Mouse (Mus musculus) adrenal gland, adult 18-20 months (tissue): ENCODE measurements at regions not wholly inside any gene's neighbourhood (a gene's known extent, or its start where the extent isn't known, plus 50 kb on each side); places are given as distances from the start of the nearest gene placed in this dataset.

Experiments
- DNase-seq, 2 experiments: peaks; one replicate each; pipeline ENCODE4 v3.0.0; 2021 to 2022; ENCODE audit warnings: low spot score in 2 of 2

DNA sequence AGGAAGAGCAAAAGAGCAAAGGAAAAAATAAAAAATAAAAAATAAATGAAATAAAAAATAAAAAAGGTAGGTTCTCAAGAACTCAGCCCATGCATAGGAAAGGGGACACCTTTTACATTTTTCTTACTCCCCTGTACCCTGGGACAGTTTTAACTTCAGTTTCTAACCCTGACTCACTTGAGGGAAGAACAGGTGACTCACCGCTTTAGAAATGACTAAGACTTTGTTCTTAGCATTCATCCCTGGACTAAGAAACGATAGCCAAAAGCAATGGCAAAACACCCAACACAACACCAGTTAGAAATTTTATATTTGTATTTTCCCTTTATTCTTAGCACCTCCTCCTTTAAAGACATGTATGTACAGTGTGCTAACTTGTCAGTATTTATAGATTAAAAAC, 161.5 kb upstream of the Samsn1 start:
- DNase-seq: no peak

DNA sequence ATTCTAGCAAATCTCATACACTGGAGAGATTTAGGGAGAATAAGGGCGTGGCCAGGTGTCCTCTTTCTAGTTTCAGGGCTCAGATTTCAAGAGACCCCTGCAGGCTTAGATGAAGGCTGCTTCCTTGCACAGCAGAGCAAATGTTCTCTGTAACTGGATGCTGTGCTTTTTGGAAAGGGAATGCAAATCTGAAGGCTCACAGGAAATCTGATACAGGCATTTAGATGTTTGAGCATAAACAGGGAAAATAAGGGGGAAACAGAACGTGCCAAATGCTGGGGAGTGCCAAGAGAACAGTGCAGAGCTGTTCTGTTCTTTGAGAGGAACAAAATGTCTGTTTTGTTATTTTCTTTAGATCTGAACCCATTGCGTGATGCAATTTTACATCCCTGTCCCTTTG, 161.0 kb upstream of the Samsn1 start:
- no peak for DNase-seq

DNA sequence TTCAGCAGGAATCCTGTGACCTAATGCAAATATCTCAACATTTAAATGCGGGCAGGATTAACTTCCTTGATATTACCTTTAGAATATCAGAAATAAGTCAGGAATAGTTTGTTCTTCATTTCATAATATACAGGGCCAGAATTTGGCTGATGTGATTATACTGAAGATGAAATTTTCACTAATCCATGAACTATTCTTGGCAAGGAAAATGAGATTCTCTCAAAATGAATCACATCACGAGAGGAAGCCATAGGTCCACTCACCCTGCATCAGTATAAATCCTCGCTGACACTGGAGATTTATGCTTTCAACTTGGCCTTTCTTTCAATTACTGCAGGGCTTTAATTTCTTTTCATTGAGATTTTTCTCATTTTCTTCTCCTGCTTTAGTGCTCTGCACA, 159.5 kb upstream of the Samsn1 start:
- no peak for DNase-seq

DNA sequence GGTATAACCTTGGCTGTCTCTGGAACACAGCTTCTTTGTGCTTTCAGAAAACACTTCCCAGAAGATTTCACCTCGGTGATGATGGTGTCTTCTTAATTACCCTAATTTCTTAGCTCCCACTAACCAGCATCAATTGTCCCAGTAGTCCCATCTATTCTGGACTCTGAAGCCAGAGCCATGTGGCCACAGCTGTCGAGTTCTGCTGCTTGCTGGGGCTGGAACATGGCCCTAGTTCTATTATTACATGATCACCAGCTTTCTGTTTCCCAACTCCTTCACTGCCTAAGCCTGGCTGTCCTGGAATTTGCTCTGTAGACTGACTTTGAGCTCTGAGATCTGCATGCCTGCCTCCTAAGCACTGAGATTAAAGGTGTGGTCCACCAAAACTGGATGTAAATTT, 145.6 kb upstream of the Samsn1 start:
- no peak for DNase-seq

DNA sequence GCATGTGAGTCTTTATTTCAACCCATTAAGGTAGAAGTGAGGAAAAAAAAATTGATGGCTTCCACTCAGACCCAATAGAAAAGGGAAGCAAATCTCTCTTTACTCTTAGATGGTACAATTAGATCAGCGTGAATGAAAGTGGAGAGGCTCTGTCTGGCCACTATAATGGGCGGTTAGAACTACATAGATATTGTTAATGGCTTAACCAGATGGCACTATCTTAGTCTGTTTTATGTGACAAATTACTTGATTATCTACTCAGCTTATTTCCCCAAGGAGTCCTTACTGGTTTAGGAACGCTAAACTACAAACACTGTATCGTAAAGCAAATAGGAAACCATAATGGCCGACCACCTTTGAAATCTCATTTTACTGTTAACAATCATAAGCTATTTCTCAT, 138.8 kb upstream of the Samsn1 start:
- no peak for DNase-seq

DNA sequence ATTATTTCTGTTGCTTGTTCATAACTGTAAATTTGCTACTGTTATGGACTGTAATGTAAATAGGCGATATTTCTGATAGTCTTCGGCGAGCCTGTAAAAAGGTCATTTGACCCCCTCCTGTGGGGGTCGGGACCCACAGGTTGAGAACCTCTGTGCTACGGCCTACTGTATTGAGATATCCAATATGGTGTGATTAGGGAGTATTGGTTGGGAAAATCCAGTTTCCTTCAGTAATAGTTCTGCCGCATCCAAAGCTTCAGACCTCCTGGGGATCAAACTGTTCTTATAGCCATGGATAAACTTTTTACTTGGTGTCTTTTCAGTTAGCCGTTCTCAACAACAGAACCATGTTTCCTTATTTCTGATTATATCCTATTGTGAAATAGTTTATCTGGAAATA, 136.5 kb upstream of the Samsn1 start:
- no peak for DNase-seq

DNA sequence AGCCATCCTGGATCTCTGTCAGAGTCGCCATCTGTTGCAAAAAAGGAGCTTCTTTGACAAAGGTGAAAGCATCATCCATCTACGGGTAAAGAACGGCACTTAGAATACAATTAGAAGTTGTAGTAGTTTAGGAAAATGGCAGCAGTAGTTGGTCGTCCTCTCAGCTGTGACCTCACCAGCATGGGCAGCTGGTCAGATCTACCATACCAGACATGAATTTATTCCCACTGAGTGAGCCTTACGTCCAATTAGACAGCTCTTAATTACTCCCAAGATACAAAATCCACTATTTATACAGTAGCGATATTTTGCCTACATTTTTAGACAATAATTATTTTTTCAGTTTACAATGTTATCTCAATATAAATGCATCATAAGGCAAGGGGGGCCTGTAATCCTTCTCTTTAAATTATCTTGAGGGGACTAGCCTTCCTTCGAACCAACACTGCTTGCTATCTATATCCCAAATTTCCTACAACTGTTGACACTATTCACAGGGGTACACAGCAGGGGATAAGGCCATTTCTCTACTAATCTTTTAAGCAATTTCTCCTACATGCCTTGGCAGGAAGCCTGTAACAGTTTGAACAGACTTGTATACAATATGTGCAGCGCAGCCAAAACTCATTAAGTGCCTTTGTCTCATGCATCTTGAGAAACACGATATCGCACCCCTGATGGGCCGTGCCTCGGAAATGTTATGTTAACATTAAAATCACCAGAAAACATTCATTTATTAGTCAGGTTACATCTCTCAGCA, 131.9 kb upstream of the Samsn1 start:
- DNase-seq: no peak

DNA sequence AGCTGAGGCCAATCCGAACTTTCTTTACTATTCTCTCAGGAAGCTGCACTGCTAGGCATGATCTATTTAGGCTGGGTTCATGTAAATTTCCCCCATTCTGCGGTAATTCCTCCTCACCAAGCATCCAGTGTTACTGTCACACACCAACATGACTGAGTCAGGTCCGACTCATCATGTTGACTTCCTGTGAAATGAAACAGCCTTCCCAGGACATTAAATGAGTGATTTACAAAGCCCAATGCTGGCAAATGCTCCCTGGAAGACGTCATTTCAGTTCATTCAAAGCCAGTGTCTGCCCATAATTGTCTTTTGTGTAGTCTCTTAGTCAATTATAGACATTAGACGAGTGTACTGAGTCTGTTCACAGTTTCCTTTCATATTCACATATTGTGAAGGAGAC, 127.5 kb upstream of the Samsn1 start:
- no peak for DNase-seq

DNA sequence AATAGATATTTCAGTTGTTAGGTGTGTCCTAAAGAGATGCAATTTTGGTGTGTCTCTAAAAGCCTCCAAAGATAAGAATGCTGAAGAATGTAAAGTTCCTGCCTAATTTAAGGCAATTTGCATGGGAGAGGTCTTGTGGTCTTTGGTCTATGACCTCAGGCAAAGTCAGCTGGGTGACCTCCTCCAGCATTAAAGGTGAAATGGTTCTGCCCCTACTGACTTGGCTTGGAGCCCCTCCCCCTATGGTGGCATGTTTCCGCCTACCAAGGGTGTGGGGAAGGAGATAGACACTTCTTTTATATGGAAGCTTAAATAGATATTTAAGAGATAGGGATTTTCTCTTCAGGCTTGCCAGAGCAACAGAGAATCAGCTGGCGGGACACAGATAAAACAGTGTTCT, 111.8 kb upstream of the Samsn1 start:
- no peak for DNase-seq

DNA sequence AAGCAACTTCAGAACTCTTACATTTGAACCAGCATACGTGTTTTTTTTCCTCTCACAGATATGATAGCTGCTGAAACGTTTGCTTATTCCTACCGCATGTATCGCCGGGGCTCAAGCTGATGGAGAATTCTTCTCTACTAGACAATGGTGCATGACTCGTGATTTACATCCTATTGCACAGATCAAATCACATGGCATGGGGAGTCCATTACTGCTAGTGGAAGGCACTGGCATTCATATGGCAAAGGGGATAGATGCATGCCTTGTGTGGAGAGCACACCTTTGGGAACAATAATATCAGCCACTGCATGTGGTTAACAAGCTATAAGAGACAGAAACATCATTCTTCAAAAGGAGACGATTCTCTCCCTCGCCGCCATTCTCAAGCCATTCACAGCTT, 108.4 kb upstream of the Samsn1 start:
- no peak for DNase-seq

DNA sequence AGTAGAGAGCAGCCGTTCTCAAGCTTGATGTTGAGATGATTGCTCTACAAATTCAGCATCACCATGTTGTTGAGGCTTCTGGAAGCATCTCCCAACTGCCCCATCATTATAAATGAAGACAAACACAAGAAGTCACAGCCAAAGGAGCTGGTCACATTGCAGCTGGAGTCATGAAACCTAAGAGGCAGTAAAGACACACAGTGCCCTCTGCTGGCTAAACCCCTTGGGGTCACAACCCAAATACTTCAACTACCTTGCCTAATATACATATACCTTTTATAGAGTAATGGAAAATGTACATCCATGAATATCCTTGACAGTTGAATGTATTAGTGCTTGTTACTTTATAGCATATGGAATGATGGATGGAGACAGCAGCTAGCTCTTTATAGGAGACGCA, 107.9 kb upstream of the Samsn1 start:
- peak; percentile 21 to 39 for DNase-seq

DNA sequence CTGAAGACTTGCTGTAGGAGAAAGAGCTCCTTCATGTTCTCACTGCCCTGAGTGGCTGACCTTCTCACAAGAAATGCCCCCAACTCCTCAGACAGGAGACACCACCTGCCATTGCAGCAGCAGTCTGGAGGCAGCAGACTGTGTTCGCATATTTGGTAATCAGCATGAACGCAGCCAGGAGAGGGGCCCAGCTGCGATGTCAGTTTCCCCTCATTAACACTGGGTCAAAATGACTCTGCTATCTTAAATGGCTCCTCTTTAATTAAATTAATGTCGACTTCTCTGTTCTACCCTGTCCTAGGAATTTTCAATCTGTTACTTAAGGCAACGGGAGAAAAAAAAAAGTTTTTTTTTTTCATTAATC, 100.9 kb upstream of the Samsn1 start:
- no peak for DNase-seq

DNA sequence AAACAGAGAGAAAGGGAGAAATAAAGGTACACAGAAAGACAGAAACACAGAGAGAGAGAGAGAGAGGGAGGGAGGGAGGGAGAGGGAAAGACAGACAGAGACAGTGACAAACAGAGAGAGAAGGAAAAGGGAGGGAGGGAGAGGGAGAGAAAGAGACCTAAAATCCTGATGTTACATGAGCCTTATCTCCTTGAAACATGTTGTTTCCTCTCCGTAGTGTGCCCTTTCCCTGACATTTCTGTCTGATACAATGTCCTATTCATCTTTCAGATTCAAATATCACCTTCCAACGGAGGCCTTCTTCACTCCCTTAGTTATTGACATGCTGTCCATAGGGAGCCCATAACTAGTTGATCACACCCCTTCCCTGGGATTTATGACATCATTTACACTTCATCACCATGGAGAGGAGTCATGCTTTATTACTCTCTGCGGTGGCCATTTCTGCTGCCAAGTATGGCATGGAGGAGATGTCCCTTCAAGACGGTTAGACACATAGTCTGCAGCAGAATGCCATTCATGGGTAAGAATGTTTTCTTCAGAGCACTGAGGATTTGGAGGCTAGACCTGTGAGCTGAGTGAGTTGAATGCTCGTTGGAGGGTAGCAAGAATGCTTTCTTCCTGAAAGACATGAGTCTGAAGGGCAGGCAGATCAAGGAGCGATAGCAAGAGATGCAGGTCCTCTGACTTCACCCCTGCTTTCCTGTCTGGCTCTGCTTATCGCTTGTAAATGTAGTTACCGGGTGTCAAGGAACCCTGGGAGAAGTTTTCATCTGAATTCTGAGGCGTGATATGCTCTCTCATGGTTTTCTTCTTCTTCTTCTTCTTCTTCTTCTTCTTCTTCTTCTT, 100.3 kb upstream of the Samsn1 start:
- DNase-seq: no peak

DNA sequence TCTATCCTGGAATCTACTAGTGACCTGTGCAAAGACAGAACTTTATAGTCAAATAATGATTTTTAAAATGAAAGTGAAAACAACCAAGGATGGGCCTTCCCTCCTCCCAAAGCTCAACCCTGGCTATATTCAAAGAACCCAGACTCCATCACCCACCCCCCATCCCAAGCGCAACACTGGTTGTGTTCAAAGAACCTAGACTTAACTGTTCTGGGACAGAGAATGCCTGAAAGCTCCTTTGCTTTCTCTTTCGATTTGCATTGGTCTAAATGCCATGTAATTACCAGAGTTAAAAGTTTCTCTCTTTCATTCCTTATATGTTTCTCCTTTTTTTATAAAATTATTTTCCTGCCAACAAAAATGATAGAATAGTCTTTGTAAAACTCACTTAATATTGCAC, 98.6 kb upstream of the Samsn1 start:
- DNase-seq: no peak

DNA sequence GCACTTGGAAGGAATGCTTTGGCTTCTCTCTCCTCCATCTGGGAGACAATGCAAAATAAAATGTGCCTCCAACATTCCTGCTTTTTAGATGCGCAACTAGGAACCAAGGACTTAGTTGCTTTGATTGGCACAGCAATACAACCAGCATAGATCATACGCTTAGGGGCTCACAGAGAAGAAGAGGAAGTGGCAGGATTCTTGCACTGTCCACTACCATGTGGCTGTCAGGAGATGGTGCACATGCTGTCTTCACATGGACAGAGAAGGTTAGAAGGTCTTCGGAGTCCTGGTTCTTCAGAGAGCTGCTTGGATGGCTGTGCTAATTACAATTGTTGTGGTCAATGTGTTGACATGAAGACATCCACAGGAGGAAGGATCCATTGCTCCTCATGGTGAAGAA, 88.3 kb upstream of the Samsn1 start:
- DNase-seq: no peak

DNA sequence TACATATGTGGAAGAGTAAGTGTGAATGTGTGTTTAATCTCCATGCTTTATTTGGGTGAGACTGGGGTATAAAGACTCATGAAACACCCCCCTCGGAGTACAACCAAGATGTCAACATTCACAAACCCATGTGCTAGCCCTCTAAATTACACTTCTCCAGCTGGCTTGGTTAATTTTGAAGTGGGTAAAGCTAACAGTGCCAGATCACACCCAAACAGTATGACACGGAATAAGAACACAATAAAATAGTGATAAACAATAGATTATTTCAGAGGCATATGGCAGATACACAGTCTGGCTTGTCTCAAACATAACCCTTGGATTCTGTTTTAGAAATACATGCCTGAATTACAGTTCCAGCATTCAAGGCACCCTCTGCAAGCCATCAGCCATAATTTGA, 86.4 kb upstream of the Samsn1 start:
- no peak for DNase-seq

DNA sequence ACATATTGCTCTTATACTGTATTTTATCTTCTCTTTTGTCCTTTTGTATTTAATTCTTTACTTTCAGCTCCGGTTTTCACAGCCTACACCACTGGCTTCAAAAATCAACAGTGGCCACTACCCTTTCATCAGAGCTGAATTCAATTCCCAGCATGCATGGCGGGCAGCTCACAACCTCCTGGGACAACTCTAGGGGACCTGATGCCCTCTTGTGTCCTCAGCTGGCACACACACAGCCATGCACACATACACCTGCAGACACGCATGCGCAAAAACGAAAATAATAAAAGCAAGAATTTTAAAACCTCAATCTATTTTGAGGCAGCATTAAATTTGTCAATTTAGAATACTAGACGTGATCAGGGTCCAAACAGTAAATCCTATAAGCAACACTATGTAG, 82.6 kb upstream of the Samsn1 start:
- DNase-seq: no peak

DNA sequence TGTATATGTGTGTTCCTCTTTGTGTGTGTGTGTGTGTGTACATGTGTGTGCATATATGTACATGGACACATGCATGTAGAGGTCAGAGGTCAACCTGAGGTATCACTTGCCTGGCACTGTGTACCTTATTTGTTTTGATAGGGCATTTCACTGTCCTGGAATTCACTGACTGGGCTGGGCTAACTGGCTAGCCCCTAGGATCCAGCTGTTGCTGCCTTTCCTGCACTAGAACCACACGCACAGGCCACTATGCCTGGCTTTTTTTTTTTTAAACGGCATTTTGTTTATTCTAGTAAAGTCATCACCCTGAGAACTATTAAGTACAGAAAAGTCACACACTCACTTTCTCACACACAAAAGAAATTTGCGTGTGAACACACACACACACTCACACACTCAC, 79.7 kb upstream of the Samsn1 start:
- no peak for DNase-seq

DNA sequence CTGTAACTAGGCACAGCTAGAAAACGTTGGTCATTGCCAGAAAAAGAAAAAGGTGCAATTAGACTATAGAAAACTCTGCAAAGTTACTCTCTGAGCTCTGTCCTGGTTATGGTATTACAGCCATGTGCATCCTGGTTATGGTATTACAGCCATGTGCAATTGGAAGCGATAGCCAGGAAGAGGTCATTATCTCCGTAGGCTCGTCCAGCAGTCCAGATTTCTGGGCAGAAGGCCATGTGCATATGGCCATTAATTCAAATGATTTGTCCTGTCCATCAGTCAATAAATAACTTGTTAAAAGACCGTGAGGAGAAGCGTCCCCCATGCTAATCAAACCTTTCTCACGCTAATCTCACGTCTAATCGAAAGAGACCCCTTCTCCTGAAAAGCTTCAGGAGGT, 75.7 kb upstream of the Samsn1 start:
- DNase-seq: no peak

DNA sequence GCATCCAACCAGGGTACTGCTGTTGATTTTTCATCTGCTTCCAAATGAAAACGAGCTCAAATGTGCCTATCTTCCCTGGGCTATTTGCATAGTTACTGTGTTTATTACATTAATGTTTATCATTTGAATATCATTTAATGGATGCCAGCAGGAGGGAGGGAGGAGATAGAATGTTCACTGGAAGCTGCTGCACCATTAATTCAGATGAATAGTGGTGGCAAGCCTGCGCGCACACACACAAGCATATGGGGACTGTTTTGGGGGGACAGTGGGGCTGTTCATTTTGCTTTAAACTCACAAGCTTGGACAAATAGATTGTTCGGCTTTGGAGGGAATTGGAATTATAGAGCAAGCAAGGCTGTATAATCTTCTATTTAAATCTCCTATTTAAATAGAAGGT, 74.3 kb upstream of the Samsn1 start:
- no peak for DNase-seq

DNA sequence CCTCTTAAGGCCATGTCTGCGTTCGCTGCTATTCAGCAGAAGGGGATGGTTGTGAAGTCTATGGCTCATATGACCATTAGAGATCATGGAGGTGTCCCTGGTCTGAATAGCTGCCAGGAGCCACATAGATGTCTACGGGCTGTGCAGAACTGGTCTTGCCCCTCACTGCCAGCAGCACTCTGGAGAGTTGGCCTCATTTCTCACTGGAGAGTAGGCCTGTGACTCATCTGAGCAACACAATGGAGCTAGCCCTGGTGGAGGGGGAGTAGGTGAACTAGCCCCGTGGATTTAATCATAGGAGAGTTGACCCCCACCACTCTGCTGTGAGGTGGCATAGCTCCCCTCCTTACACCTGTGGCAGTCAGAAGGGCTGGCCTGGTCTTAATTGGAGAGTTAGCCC, 63.3 kb upstream of the Samsn1 start:
- DNase-seq: no peak

DNA sequence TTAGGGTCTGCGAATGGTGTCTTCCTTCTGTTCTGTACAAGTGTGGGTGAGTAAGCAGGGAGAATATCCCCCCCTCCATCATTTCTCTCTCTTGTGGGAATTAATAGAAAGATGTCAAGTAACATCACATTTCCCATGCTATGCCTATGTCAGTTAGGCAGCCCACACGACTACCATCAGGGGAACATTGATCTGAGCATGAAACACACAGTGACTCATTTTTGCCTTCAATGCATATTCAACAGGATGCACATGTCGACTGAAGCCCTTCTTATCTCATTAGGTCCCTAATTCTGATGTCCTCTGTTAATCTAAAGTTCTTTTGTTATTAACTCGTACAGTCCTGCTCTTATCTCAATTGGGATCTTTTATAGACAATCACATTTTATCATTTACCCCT, 60.4 kb upstream of the Samsn1 start:
- no peak for DNase-seq
